Mouse (Mus musculus) neural tube, embryonic 13.5 days (tissue): ENCODE results near the gene Olfr1079. TPM values are rescaled to one million over a fixed set of nuclear protein-coding genes. Genes with fewer than 3 reads are reported as not detected.
"Not testable (repeated sequence)": the region's sequence is repeated elsewhere in the genome, so short reads cannot be mapped to it uniquely, and the experiment has no call there.

Source experiments
- ATAC-seq: fragments of 200-750 bp; cut with Nextera tagmentation; 2 replicates; pipeline ENCODE4 v1.8.0; 2017; ENCODE audit warnings: low read depth, mild to moderate bottlenecking, moderate TSS enrichment, moderate library complexity
- H3K27ac ChIP-seq: fragments of 300-500 bp; sonication (generic); replicated peaks from 2 replicates; pipeline ENCODE4 v1.5.1; 2015; ENCODE audit warnings: moderate library complexity, mild to moderate bottlenecking, inconsistent platforms
- H3K27me3 ChIP-seq: fragments of 300-500 bp; sonication (generic); 2 replicates; pipeline ENCODE4 v1.6.1; 2015; ENCODE audit warnings: mild to moderate bottlenecking, inconsistent platforms
- H3K36me3 ChIP-seq: fragments of 300-500 bp; sonication (generic); 2 replicates; pipeline ENCODE4 v1.6.1; 2015; ENCODE audit warnings: mild to moderate bottlenecking, inconsistent platforms
- H3K4me1 ChIP-seq: fragments of 300-500 bp; sonication (generic); replicated peaks from 2 replicates; pipeline ENCODE4 v1.6.1; 2015; ENCODE audit warnings: inconsistent platforms
- H3K4me2 ChIP-seq: fragments of 300-500 bp; sonication (generic); 2 replicates; pipeline ENCODE4 v1.6.1; 2015; ENCODE audit warnings: inconsistent platforms, mild to moderate bottlenecking, moderate library complexity
- H3K4me3 ChIP-seq: fragments of 300-500 bp; sonication (generic); 2 replicates; pipeline ENCODE4 v1.5.1; 2015; ENCODE audit warnings: mild to moderate bottlenecking, inconsistent platforms
- H3K9ac ChIP-seq: fragments of 300-500 bp; sonication (generic); 2 replicates; pipeline ENCODE4 v1.6.1; 2015; ENCODE audit warnings: moderate library complexity, mild to moderate bottlenecking, inconsistent platforms
- H3K9me3 ChIP-seq: fragments of 300-500 bp; sonication (generic); 2 replicates; pipeline ENCODE4 v1.6.1; 2016; ENCODE audit warnings: inconsistent platforms
- WGBS: fragments of 180-500 bp; shearing (Covaris S2); methylation state at CpG from one replicate; pipeline ENCODE4 v1.1.7; 2015; 5-methylcytosine and 5-hydroxymethylcytosine counted together
- polyA plus RNA-seq: library from polyadenylated mRNA; unstranded; fragments of >200 nt; fragmentation: Nextera tagmentation; extraction: Ambion mirVana; gene quantifications from 2 replicates; pipeline ENCODE4 v1.2.1, GENCODE M21; 2015

Gene Olfr1079
- polyA plus RNA-seq: not detected in 2 replicates

DNA sequence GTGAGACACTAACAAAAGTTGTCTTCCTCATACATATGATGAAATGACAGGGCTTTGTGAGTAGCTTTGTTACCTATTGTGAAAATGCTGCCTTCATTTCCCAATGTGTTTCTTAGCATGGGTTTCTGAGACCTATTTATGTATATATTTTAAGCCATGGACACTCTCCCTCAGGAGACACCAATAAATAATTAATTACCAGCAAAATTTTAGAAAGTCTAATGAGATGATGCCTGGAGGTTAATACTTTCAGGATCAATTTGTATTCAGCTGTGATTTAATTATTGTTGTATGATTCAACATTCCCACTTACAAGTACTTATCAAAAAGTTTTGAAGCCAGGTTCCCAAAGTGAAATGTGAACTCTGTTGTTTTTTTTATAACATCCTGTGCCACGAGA is at the start of gene Olfr1079:
TSS of gene Olfr1079 (minus strand) at position 101 of the 400 bp plus-strand sequence.
- WGBS: 75% methylated on average over 1 of the region's 1 CpGs
- no peaks in the 10 kb centered on the region for H3K27me3 ChIP-seq
- no peaks in the 10 kb centered on the region for H3K9me3 ChIP-seq
- H3K27ac ChIP-seq: no peak within 1 kb of the TSS
- H3K4me2 ChIP-seq: no peak within 1 kb of the TSS
- no peaks in the 10 kb centered on the region for H3K36me3 ChIP-seq
- no peak within 1 kb of the TSS for H3K4me3 ChIP-seq
- no peak within 1 kb of the TSS for H3K9ac ChIP-seq
- no peak for ATAC-seq
- no peaks in the 10 kb centered on the region for H3K4me1 ChIP-seq

DNA sequence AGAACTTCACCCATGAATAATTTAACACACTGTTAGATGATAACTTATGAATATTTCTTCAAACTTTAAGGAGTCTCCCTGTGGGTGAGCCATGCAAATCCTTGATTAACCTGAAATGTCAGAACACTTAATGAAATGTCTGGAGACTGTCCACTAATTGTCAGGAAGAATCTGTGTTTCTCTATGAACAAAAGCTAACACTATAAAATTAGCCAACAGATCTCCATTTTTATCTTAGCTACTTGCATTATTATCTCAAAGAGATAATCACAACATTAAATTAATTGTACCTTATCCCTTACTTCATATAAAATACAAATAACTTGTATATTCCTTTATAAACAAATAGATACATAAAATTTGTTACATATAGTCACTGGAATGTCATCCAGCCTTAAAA is 15.9 kb upstream of the Olfr1079 start, which contains the start of gene Olfr1080:
TSS of gene Olfr1080 (minus strand) at position 101 of the 400 bp plus-strand sequence.
- H3K27me3 ChIP-seq, H3K9me3 ChIP-seq, H3K4me2 ChIP-seq, H3K4me1 ChIP-seq, ATAC-seq, H3K36me3 ChIP-seq, H3K9ac ChIP-seq, H3K27ac ChIP-seq, H3K4me3 ChIP-seq: not testable (repeated sequence)

DNA sequence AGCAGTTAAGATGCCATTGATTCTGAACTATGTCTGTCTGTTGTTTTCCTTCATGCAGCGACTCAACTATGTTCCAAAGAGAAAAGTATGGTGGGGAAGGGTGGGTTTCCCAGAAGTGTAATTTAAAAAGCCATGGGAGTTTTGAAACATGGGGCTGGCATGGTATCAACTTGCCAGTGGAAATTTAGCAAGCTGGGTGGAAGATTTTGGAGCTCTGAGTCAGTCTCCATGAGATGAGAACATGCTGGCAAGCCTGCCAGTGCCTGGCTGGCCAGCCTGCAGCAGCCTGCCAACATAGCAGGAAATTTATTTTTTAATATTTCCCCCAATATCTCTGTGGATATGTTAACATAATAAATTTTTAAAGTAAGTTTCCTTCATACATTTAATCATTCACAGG is 11.3 kb downstream of the Olfr1079 start:
- no peaks in the 10 kb centered on the region for H3K9me3 ChIP-seq
- H3K27me3 ChIP-seq: no peaks in the 10 kb centered on the region
- no peak for ATAC-seq
- no peak overlapping the region for H3K27ac ChIP-seq
- H3K4me2 ChIP-seq: no peak overlapping the region
- no peak overlapping the region for H3K9ac ChIP-seq
- no peak overlapping the region for H3K4me3 ChIP-seq
- H3K36me3 ChIP-seq: no peaks in the 10 kb centered on the region
- 77% methylated on average over 1 of the region's 1 CpGs for WGBS
- H3K4me1 ChIP-seq: no peaks in the 10 kb centered on the region

DNA sequence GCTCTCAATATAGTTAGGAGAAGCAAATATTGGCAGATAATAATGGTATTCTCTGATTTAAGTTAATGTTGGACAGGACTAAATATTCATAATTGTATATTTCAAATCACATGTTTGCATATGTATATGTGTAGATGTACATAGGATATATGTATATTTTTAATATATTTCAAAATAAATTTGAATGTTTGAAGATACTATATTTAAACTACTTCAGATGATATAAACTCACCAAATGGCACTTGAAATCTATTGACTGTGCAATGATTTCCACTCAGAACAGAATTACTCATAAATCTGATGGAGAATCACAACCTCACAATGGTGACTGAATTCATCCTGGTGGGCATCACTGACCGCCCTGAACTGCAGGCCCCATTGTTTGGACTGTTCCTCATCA is 34.1 kb downstream of the Olfr1079 start, which contains the start of gene Olfr1076:
TSS of gene Olfr1076 (plus strand) at position 301 of the 400 bp plus-strand sequence.
- Histone ChIP-seq H3K4me1 (no peaks in the 10 kb centered on the region), H3K9ac (no peak within 1 kb of the TSS), H3K4me3 (no peak within 1 kb of the TSS), H3K36me3 (no peaks in the 10 kb centered on the region), H3K27me3 (no peaks in the 10 kb centered on the region), H3K27ac (no peak within 1 kb of the TSS), H3K4me2 (no peak within 1 kb of the TSS), H3K9me3 (no peaks in the 10 kb centered on the region)
- 84% methylated on average over 1 of the region's 1 CpGs for WGBS
- ATAC-seq: no peak

DNA sequence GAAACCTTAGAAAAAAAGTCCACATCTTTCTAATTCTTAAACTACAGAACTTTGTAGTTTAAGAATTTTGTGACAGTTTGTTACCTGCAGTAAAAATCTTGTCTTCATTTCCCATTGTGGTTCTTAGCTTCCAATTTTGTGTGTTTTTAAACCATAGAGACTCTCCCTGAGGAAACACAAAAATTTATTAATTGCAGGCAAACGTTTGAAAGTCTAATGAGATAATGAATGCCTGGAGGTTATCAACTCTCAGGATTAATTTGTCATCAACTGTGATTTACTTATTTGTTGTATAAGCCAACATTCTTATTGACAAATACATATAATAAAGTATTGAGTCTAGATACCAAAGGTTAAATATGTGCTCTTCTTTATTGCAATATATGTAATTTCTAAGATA is 55.0 kb downstream of the Olfr1079 start, which contains the start of gene Olfr228:
TSS of gene Olfr228 (minus strand) at position 101 of the 400 bp plus-strand sequence.
- Histone ChIP-seq H3K36me3 (no peaks in the 10 kb centered on the region), H3K4me3 (no peak within 1 kb of the TSS)

More for the DNA sequence above, 55.0 kb downstream of the Olfr1079 start, which contains the start of gene Olfr228:
- no peak for ATAC-seq
- no peak within 1 kb of the TSS for H3K4me2 ChIP-seq
- H3K9ac ChIP-seq: no peak within 1 kb of the TSS
- H3K27me3 ChIP-seq: no peaks in the 10 kb centered on the region
- H3K27ac ChIP-seq: no peak within 1 kb of the TSS
- H3K9me3 ChIP-seq: no peaks in the 10 kb centered on the region
- H3K4me1 ChIP-seq: no peaks in the 10 kb centered on the region
- WGBS: 55% methylated on average over 1 of the region's 1 CpGs

Other genes starting within 250 kb of the Olfr1079 start
- not detected in 2 replicates for gene Olfr1053, start 227.2 kb downstream of the Olfr1079 start, polyA plus RNA-seq
- not detected in 2 replicates for gene Olfr1054, start 207.0 kb downstream of the Olfr1079 start, polyA plus RNA-seq
- gene Olfr1055, start 192.2 kb downstream of the Olfr1079 start, polyA plus RNA-seq: not detected in 2 replicates
- gene Olfr1056, start 180.0 kb downstream of the Olfr1079 start, polyA plus RNA-seq: not detected in 2 replicates
- gene Olfr1057, start 164.1 kb downstream of the Olfr1079 start, polyA plus RNA-seq: not detected in 2 replicates
- not detected in 2 replicates for gene Olfr1058, start 153.9 kb downstream of the Olfr1079 start, polyA plus RNA-seq
- not detected in 2 replicates for gene Olfr1061, start 128.4 kb downstream of the Olfr1079 start, polyA plus RNA-seq
- gene Olfr1062, start 115.7 kb downstream of the Olfr1079 start, polyA plus RNA-seq: not detected in 2 replicates
- gene Olfr1065, start 91.9 kb downstream of the Olfr1079 start, polyA plus RNA-seq: not detected in 2 replicates
- gene Olfr1066, start 86.2 kb downstream of the Olfr1079 start, polyA plus RNA-seq: not detected in 2 replicates
- gene Olfr228, start 55.1 kb downstream of the Olfr1079 start, polyA plus RNA-seq: not detected in 2 replicates
- not detected in 2 replicates for gene Olfr1076, start 34.0 kb downstream of the Olfr1079 start, polyA plus RNA-seq
- gene Olfr1080, start 15.8 kb upstream of the Olfr1079 start, polyA plus RNA-seq: not detected in 2 replicates
- gene Olfr1082, start 56.5 kb upstream of the Olfr1079 start, polyA plus RNA-seq: not detected in 2 replicates
- not detected in 2 replicates for gene Olfr1084, start 97.2 kb upstream of the Olfr1079 start, polyA plus RNA-seq
- not detected in 2 replicates for gene Olfr1085, start 119.5 kb upstream of the Olfr1079 start, polyA plus RNA-seq
- not detected in 2 replicates for gene Olfr1086, start 137.6 kb upstream of the Olfr1079 start, polyA plus RNA-seq
- not detected in 2 replicates for gene Olfr1087, start 155.9 kb upstream of the Olfr1079 start, polyA plus RNA-seq
- gene Olfr1089, start 191.2 kb upstream of the Olfr1079 start, polyA plus RNA-seq: not detected in 2 replicates
- gene Olfr1090, start 216.5 kb upstream of the Olfr1079 start, polyA plus RNA-seq: not detected in 2 replicates
- gene Olfr1093, start 240.0 kb upstream of the Olfr1079 start, polyA plus RNA-seq: not detected in 2 replicates